Mouse (Mus musculus) testis, adult 2 months (tissue): ENCODE data around the gene Hoxb5. TPM values are rescaled to one million over a fixed set of nuclear protein-coding genes. Genes with fewer than 3 reads are reported as not detected.

Experiments used
- H3K27ac ChIP-seq: fragments of 200-500 bp; 2 replicates; pipeline ENCODE4 v1.5.1; 2012; ENCODE audit warnings: low read depth, low read length; ENCODE audit not compliant: control insufficient read depth, insufficient read depth
- H3K27me3 ChIP-seq: fragments of 200-500 bp; 2 replicates; pipeline ENCODE4 v1.6.1; 2012; ENCODE audit warnings: mild to moderate bottlenecking, low read length, moderate library complexity; ENCODE audit not compliant: control insufficient read depth, insufficient read depth
- H3K36me3 ChIP-seq: fragments of 200-500 bp; 2 replicates; pipeline ENCODE4 v1.6.1; 2012; ENCODE audit warnings: mild to moderate bottlenecking, low read length; ENCODE audit not compliant: control insufficient read depth, insufficient read depth
- H3K4me1 ChIP-seq: fragments of 200-500 bp; 2 replicates; pipeline ENCODE4 v1.6.1; 2012; ENCODE audit warnings: low read length; ENCODE audit not compliant: control insufficient read depth, insufficient read depth
- H3K4me3 ChIP-seq: fragments of 200-500 bp; 2 replicates; pipeline ENCODE4 v1.5.1; 2012; ENCODE audit warnings: low read depth, mild to moderate bottlenecking, low read length, moderate library complexity, mixed read lengths; ENCODE audit not compliant: control insufficient read depth
- CTCF ChIP-seq: fragments of 200-500 bp; IDR thresholded peaks from 2 replicates; pipeline ENCODE4 v1.5.1; 2012; ENCODE audit warnings: low read depth, mild to moderate bottlenecking, inconsistent platforms, low read length, moderate library complexity; ENCODE audit not compliant: control insufficient read depth, insufficient read depth, insufficient replicate concordance
- POLR2A ChIP-seq: fragments of 200-500 bp; IDR thresholded peaks from 2 replicates; pipeline ENCODE4 v1.6.1; 2012; ENCODE audit warnings: low read depth, mild to moderate bottlenecking, inconsistent platforms, low read length, moderate library complexity; ENCODE audit not compliant: control insufficient read depth
- polyA plus RNA-seq: library from polyadenylated mRNA; depleted of rRNA; stranded (reverse); fragments of >200 nt; gene quantifications from 2 replicates; pipeline ENCODE4 v1.2.3, GENCODE M21; 2012

The Hoxb5 gene
- polyA plus RNA-seq, 1 experiment, result 0.14 TPM

DNA sequence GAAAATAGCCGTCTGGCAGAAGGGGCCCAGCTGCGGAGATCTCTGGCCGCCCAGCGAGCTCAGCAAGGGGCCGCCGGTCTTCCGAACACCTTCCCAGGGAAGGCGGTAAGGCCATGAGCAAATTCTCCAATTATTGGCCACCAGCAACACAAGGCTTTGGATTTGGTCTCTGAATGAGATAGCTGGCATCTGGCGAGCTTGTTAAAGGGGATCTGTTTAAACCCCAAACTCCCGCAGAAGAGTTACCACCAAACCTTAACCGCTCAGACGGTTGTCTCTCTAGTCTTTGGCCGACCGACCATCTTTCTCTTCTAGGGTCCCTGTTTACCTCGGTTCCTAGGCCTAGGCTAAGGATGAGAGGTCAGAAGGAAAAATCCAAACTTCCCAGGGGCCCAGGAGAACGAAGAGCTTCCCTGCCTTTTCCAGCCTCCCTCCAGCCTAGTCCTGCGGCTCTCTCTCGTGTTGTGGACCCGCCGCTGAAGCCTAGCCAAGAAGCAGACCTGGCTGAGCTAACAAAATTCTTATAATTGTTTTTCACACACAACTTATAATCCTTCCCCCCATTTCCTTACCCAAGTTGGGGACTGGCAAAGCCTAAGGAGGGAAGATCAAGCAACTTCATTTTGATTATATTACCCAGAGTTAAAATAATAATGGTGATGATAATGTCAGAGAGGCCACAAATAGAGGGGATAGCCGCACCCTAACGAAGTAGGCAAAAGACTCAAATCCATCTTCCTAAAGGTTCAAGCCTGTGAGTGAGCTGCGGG is 570 bp upstream of the Hoxb5 start:
- no peaks in the 10 kb centered on the region for H3K36me3 ChIP-seq
- peaks cover 18% of the 10 kb centered on the region for H3K27me3 ChIP-seq
- H3K4me1 ChIP-seq, result peaks cover 22% of the 10 kb centered on the region
- TF ChIP-seq CTCF, result no peak
- TF ChIP-seq POLR2A, result no peak
- H3K27ac ChIP-seq, result no peak overlapping the region
- H3K4me3 ChIP-seq, result peak overlapping the region; percentile 48

DNA sequence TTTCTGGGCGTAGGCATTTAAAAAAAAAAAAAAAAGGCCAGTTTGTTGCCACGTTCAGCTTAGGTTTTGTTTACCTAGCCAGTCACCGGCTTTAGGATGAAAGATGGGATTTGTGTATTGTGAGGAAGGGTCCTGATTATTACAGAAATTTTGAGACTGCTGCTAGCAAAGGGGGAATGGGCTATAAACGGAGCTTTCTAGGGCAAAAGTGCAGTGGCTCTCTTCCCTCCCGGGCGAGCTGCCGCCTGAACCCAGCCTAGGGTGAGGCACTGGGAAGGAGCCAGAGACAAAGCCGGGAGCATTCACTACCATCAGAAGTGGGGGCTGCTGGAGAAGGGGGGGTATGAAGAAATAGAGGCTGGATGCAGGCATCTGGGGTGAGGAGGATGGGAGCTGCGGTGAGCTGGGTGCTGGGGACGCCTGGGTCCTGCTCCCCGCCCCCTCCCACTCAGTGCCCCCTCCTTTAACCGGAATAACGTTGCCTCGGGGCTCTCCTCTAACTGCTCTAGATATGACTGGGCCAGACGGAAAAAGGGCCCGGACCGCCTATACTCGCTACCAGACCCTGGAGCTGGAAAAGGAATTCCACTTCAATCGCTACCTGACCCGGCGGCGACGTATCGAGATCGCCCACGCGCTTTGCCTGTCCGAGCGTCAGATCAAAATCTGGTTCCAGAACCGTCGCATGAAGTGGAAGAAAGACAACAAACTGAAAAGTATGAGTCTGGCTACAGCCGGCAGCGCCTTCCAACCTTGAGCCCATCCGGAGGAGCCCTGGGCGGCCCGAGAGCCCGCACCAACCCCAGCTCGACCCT is 1.5 kb downstream of the Hoxb5 start:
- no peak overlapping the region for H3K27ac ChIP-seq

DNA sequence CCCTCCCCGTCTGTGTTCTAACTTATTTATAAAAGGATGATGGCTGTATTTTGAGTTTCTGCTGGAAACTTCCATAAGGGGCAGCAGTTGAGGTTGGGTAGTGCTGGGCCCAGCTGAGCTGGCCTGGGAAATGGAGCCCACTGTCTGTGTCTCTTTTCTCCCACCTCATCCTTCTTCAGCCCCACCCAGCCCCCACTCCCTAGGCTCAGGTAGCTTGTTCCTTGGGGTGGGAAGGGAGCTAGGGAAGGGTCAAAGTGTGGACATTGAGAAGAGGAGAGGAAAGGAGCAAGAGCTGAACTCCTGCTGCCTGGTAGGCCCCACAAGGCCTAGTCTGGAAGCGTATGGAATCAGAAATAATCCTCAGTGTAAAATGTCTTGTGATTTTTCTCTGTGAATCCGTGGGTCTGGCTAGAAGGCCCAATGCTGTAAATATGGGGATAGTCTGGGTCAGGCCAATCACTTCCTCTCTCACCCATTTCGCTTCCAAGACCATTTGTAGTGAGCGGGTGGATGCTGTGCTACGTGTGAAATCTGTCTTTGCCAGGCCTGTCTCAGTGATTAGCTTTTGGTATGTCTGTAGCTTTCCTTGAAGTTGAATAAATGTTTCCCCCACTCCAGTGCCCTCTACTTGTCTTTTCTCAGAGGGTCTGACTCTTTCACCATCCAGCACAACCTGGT is 2.5 kb downstream of the Hoxb5 start:
- Histone ChIP-seq H3K27me3 (peaks cover 16% of the 10 kb centered on the region), H3K36me3 (no peaks in the 10 kb centered on the region), H3K4me1 (peaks cover 32% of the 10 kb centered on the region), H3K4me3 (no peak overlapping the region), H3K27ac (no peak overlapping the region)
- no peak for TF ChIP-seq POLR2A
- TF ChIP-seq CTCF, result no peak

More for the DNA sequence above, 1.5 kb downstream of the Hoxb5 start:
- Histone ChIP-seq H3K27me3 (peaks cover 18% of the 10 kb centered on the region), H3K4me1 (peaks cover 32% of the 10 kb centered on the region), H3K36me3 (no peaks in the 10 kb centered on the region), H3K4me3 (peak overlapping the region; percentile 26; the same call in 1 of the 2 replicates)
- TF ChIP-seq POLR2A, result no peak
- TF ChIP-seq CTCF, result no peak

DNA sequence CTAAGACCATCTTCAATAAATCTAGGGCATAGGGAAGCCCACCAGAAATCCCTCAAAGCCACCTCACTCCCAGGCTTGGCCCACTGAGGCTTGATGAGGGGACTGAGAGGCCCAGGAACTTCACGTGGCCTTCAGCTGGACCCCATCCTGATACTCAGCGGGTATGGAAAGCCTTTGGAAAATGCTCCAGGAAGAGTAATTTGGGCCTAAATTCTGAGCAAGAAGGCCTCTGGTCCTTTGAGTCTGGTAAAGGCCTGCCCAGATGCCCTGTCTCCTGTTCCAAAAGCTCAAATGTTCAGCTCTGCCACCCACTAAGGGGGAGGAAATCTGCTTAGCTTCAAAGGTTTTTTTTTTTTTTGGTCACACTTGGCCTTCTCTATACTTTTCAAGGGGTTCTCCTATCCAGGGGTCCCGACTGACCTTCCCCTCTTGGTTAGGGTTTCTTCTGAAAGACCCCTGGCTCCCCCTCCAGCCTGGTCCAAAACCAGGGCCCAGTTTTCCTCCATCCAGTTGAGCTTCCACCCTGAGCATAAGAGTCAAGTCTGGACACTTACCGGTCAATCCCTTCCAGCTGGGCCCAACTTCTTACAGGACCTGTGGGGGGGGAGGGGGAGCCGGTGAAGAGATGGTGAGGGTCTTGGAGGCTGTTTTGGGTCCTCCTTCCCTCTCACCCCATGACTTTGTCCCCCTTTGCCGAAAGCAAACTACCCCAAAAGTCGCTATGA is 3.2 kb downstream of the Hoxb5 start:
- Histone ChIP-seq H3K36me3 (no peaks in the 10 kb centered on the region), H3K4me3 (no peak overlapping the region), H3K27me3 (peaks cover 16% of the 10 kb centered on the region), H3K4me1 (peaks cover 28% of the 10 kb centered on the region), H3K27ac (no peak overlapping the region)
- no peak for TF ChIP-seq CTCF
- TF ChIP-seq POLR2A, result no peak

DNA sequence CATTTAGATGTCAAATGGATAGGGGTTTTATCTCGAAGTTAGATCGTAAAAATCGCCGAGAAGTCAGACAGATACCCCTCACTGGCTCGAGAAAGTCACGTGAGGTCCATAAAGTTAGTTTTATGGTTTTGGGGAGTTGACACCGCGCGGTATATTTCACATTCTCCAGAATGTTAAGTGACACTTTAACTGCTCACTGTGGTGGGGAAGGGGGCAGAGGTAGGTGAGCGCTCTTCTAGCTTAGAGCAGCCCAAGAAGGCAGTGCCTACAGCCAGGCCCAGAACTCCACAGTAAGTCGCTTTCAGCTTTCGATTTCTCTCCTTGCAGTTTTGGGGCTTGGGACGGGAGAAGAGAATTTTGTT is 3.8 kb downstream of the Hoxb5 start:
- Histone ChIP-seq H3K4me3 (no peak overlapping the region), H3K27ac (no peak overlapping the region), H3K36me3 (no peaks in the 10 kb centered on the region), H3K4me1 (peaks cover 28% of the 10 kb centered on the region), H3K27me3 (peaks cover 16% of the 10 kb centered on the region)
- no peak for TF ChIP-seq POLR2A
- TF ChIP-seq CTCF, result no peak

DNA sequence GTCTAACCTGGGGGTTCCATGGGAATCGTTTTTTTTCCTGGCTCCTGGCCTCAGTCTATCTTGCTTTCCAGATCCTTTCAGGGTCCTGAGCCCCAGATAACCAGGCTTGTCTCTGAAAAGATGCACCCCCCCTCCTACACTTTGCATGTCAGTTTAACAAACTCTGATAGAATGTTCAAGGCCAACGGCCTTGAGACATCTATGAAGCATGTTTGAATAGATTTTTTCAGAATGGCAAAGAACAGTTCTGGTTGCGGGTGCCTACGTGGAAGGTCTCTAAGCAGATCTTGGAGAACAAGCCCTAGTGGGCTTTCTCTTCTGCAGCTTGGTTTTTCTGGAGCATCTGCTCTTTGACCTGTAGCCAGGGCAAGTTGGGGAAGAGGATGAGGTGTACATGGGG is 5.6 kb downstream of the Hoxb5 start:
- peaks cover 12% of the 10 kb centered on the region for H3K27me3 ChIP-seq
- H3K4me1 ChIP-seq, result peaks cover 23% of the 10 kb centered on the region
- no peak overlapping the region for H3K4me3 ChIP-seq
- H3K27ac ChIP-seq, result peak overlapping the region; percentile 34; the same call in 1 of the 2 replicates
- no peak for TF ChIP-seq POLR2A
- no peak for TF ChIP-seq CTCF
- H3K36me3 ChIP-seq, result no peaks in the 10 kb centered on the region
